27 mouse cellular contexts compared by ENCODE assay signal in genomic region chr11:101828718-101829117, GRCm38 (mm10). TPM values are rescaled to one million over a fixed set of nuclear protein-coding genes. Genes with fewer than 3 reads are reported as not detected.
"Had no signal": no experiment of that assay in that cellular context is flagged by ENCODE, and none has a peak within 500 bp of the region (broad histone marks: within the 10 kb centered on the region; RNA-seq: fewer than 3 reads in every experiment).

No protein-coding gene starts in this region.

- H3K9ac ChIP-seq: heart, embryonic 15.5 days; hindbrain, embryonic 12.5 days; hindbrain, embryonic 14.5 days; intestine, embryonic 15.5 days; limb, embryonic 13.5 days; liver, embryonic 13.5 days; liver, embryonic 15.5 days had no signal

- H3K27me3 ChIP-seq: heart, embryonic 15.5 days; hindbrain, embryonic 12.5 days; intestine, embryonic 15.5 days; limb, embryonic 13.5 days; liver, embryonic 15.5 days had no signal

- H3K4me2 ChIP-seq: heart, embryonic 11.5 days; heart, embryonic 15.5 days; hindbrain, embryonic 12.5 days; hindbrain, embryonic 14.5 days; intestine, embryonic 15.5 days; limb, embryonic 13.5 days; liver, embryonic 11.5 days; liver, embryonic 13.5 days; liver, embryonic 15.5 days had no signal

- H3K27ac ChIP-seq: hindbrain, embryonic 10.5 days; hindbrain, embryonic 12.5 days; hindbrain, embryonic 14.5 days; layer of hippocampus, adult 2 months; left cerebral cortex, adult 2 months; liver, embryonic 13.5 days; liver, embryonic 15.5 days had no signal

- H3K36me3 ChIP-seq: heart, embryonic 15.5 days; hindbrain, embryonic 10.5 days; hindbrain, embryonic 12.5 days; intestine, embryonic 15.5 days; limb, embryonic 13.5 days; liver, embryonic 13.5 days; liver, embryonic 15.5 days had no signal

- ATAC-seq: hindbrain, embryonic 16.5 days; inflammation-experienced regulatory T-cells, adult 6 months; intestine, embryonic 15.5 days; intestine, postnatal 0 days had no signal

- H3K4me1 ChIP-seq: liver, embryonic 13.5 days; liver, embryonic 15.5 days had no signal

- DNase-seq: gastrocnemius, adult 2 months; gastrocnemius, postnatal 10 days; gastrocnemius, postnatal 25 days; heart, adult 18-20 months; heart, postnatal 4 days; kidney, adult 18-20 months; kidney, adult 8-10 months; kidney, postnatal 10 days; kidney, postnatal 25 days; kidney, postnatal 4 days; liver; liver, embryonic 13.5 days had no signal

- H3K9me3 ChIP-seq: heart, embryonic 15.5 days; hindbrain, embryonic 10.5 days; hindbrain, embryonic 12.5 days; intestine, embryonic 15.5 days; limb, embryonic 13.5 days; liver, embryonic 13.5 days; liver, embryonic 15.5 days had no signal

- H3K4me3 ChIP-seq: gastrocnemius, adult 2 months; heart, embryonic 15.5 days; hindbrain, embryonic 10.5 days; hindbrain, embryonic 12.5 days; intestine, embryonic 15.5 days; layer of hippocampus, adult 2 months; left cerebral cortex, adult 2 months; limb, embryonic 13.5 days; liver, embryonic 13.5 days; liver, embryonic 15.5 days had no signal

RNA-seq across cellular contexts. Expression of gene Etv4, which starts 43.5 kb away (rescaled TPM):
- total RNA-seq: granulocyte monocyte progenitor cell, adult 5-6 weeks had no signal
